Mouse (Mus musculus): Measurements from ENCODE around the gene Abcb5. TPM values are rescaled to one million over a fixed set of nuclear protein-coding genes. Genes with fewer than 3 reads are reported as not detected.
A peak's percentile ranks its signal among the peaks of the same experiment; 100 is the strongest.

The Abcb5 gene
- total RNA-seq, 1 experiment: 2.5 TPM

- TF ChIP-seq ZC3H11A (IDR thresholded peaks at IDR 0.05; ENCODE audit: borderline replicate concordance, low read depth, low read length) (peak; percentile 93), ZNF384 (IDR thresholded peaks at IDR 0.05; ENCODE audit: low read depth, low read length) (no peak), HCFC1 (IDR thresholded peaks at IDR 0.05; ENCODE audit: borderline replicate concordance, insufficient read depth, low read length) (no peak)
- H3K9ac ChIP-seq (ENCODE audit: insufficient read depth, low read depth, low read length, poor library complexity, severe bottlenecking): peak overlapping the region; percentile 78
- in situ Hi-C loops (cut with MboI; ENCODE audit: low sequenced_read_pairs in 2 of 2, unreplicated experiment in 2 of 2): loop anchor here in 1 of 2 experiments (5.0 to 10.0 kb wide), 2 partner anchors 403 to 860 kb away; no protein-coding TSS in a partner anchor
- DNase-seq (ENCODE audit: low read depth, low spot score): peak; percentile 68
- H3K9me3 ChIP-seq (ENCODE audit: control insufficient read depth, insufficient read depth, low read depth, low read length): no peaks in the 10 kb centered on the region
- H3K4me1 ChIP-seq (ENCODE audit: control insufficient read depth in 2 of 2, insufficient read depth in 2 of 2, low read length in 2 of 2, poor library complexity in 1 of 2): no peaks in the 10 kb centered on the region
- no peaks in the 10 kb centered on the region for H3K36me3 ChIP-seq (ENCODE audit: control insufficient read depth, insufficient read depth, low read length, poor library complexity, severe bottlenecking)
- peak overlapping the region; percentile 80 to 86 for H3K4me3 ChIP-seq (ENCODE audit: insufficient read depth in 1 of 2, low read depth in 1 of 2, low read length in 2 of 2, poor library complexity in 1 of 2, severe bottlenecking in 1 of 2)
- no peak overlapping the region for H3K27ac ChIP-seq (ENCODE audit: insufficient read depth, low read depth, low read length, poor library complexity, severe bottlenecking)
These were observed 111.3 kb downstream of the Abcb5 start for GRCm38 (mm10) chr12:118854831-118855453.

DNA sequence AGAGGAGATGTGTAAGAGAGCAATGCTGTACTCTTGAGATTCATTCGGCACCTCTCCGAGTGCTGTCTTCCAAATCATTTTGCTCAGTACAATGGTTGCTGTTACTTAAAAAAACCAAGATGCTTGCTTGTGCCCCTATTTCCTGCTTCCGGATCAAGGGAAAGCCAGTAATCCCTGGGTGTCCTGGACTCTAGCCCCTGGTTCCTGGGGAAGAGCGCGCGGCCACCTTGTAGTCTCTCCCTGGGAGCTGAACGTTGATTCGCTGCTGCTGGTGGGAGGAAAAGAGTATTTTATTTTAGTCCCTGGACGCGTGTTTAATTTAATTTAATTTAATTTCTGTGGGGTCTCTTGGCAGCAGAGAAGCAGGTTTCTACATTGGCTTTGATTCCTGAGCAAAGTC, 111.8 kb downstream of the Abcb5 start:
- no peak for DNase-seq (ENCODE audit: low read depth, low spot score)
- Histone ChIP-seq H3K36me3 (ENCODE audit: control insufficient read depth, insufficient read depth, low read length, poor library complexity, severe bottlenecking) (no peaks in the 10 kb centered on the region), H3K27ac (ENCODE audit: insufficient read depth, low read depth, low read length, poor library complexity, severe bottlenecking) (no peak overlapping the region), H3K4me1 (ENCODE audit: control insufficient read depth in 2 of 2, insufficient read depth in 2 of 2, low read length in 2 of 2, poor library complexity in 1 of 2) (no peaks in the 10 kb centered on the region), H3K9ac (ENCODE audit: insufficient read depth, low read depth, low read length, poor library complexity, severe bottlenecking) (no peak overlapping the region), H3K9me3 (ENCODE audit: control insufficient read depth, insufficient read depth, low read depth, low read length) (no peaks in the 10 kb centered on the region), H3K4me3 (ENCODE audit: insufficient read depth in 1 of 2, low read depth in 1 of 2, low read length in 2 of 2, poor library complexity in 1 of 2, severe bottlenecking in 1 of 2) (peak overlapping the region in 1 of 2 experiments; percentile 80; a peak in 3 of 4 replicates)
- no peak for TF ChIP-seq ZC3H11A (IDR thresholded peaks at IDR 0.05; ENCODE audit: borderline replicate concordance, low read depth, low read length)
- TF ChIP-seq HCFC1 (IDR thresholded peaks at IDR 0.05; ENCODE audit: borderline replicate concordance, insufficient read depth, low read length): no peak
- TF ChIP-seq ZNF384 (IDR thresholded peaks at IDR 0.05; ENCODE audit: low read depth, low read length): no peak
- TF ChIP-seq CHD2 (IDR thresholded peaks at IDR 0.05; ENCODE audit: low read depth, low read length): no peak
- TF ChIP-seq MAFK (IDR thresholded peaks at IDR 0.05; ENCODE audit: insufficient read depth, low read depth, low read length): no peak
- in situ Hi-C loops (cut with MboI; ENCODE audit: low sequenced_read_pairs in 2 of 2, unreplicated experiment in 2 of 2): loop anchor here in 1 of 2 experiments (10.0 kb wide), 1 partner anchor 860 kb away; no protein-coding TSS in a partner anchor

DNA sequence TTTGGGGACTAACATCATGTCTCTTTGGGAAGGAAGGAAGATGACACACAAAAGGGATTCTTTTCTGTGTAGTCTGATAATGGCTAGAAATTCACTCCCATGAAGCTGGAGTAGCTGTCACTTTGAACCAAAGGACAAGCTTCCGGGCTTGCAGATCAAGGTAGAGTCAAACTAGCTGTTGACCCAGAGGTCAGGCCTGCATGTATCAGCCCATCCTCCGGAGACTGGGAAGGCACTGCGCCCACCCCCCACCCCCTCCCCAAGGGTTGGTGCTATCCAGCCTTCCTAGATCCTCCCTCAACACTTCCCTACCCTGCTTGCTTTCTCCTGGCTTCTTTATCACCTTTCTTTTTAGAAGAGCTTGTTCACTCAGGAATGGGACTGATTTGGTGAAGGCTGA, 112.9 kb downstream of the Abcb5 start:
- Histone ChIP-seq H3K9me3 (ENCODE audit: control insufficient read depth, insufficient read depth, low read depth, low read length) (no peaks in the 10 kb centered on the region), H3K9ac (ENCODE audit: insufficient read depth, low read depth, low read length, poor library complexity, severe bottlenecking) (no peak overlapping the region), H3K4me1 (ENCODE audit: control insufficient read depth in 2 of 2, insufficient read depth in 2 of 2, low read length in 2 of 2, poor library complexity in 1 of 2) (no peaks in the 10 kb centered on the region), H3K27ac (ENCODE audit: insufficient read depth, low read depth, low read length, poor library complexity, severe bottlenecking) (no peak overlapping the region), H3K4me3 (ENCODE audit: insufficient read depth in 1 of 2, low read depth in 1 of 2, low read length in 2 of 2, poor library complexity in 1 of 2, severe bottlenecking in 1 of 2) (no peak overlapping the region), H3K36me3 (ENCODE audit: control insufficient read depth, insufficient read depth, low read length, poor library complexity, severe bottlenecking) (no peaks in the 10 kb centered on the region)
- TF ChIP-seq MAFK (IDR thresholded peaks at IDR 0.05; ENCODE audit: insufficient read depth, low read depth, low read length): no peak
- TF ChIP-seq CHD2 (IDR thresholded peaks at IDR 0.05; ENCODE audit: low read depth, low read length): no peak
- no peak for TF ChIP-seq ZC3H11A (IDR thresholded peaks at IDR 0.05; ENCODE audit: borderline replicate concordance, low read depth, low read length)
- in situ Hi-C loops (cut with MboI; ENCODE audit: low sequenced_read_pairs in 2 of 2, unreplicated experiment in 2 of 2): loop anchor here in 1 of 2 experiments (10.0 kb wide), 1 partner anchor 859 kb away; no protein-coding TSS in a partner anchor
- no peak for DNase-seq (ENCODE audit: low read depth, low spot score)

- in situ Hi-C loops (cut with MboI; ENCODE audit: low sequenced_read_pairs in 2 of 2, unreplicated experiment in 2 of 2): loop anchor here in 1 of 2 experiments (10.0 kb wide), 1 partner anchor 856 kb away; no protein-coding TSS in a partner anchor
- Histone ChIP-seq H3K36me3 (ENCODE audit: control insufficient read depth, insufficient read depth, low read length, poor library complexity, severe bottlenecking) (no peaks in the 10 kb centered on the region), H3K4me3 (ENCODE audit: insufficient read depth in 1 of 2, low read depth in 1 of 2, low read length in 2 of 2, poor library complexity in 1 of 2, severe bottlenecking in 1 of 2) (no peak overlapping the region), H3K27ac (ENCODE audit: insufficient read depth, low read depth, low read length, poor library complexity, severe bottlenecking) (no peak overlapping the region), H3K9ac (ENCODE audit: insufficient read depth, low read depth, low read length, poor library complexity, severe bottlenecking) (no peak overlapping the region), H3K4me1 (ENCODE audit: control insufficient read depth in 2 of 2, insufficient read depth in 2 of 2, low read length in 2 of 2, poor library complexity in 1 of 2) (no peaks in the 10 kb centered on the region), H3K9me3 (ENCODE audit: control insufficient read depth, insufficient read depth, low read depth, low read length) (no peaks in the 10 kb centered on the region)
- no peak for TF ChIP-seq HCFC1 (IDR thresholded peaks at IDR 0.05; ENCODE audit: borderline replicate concordance, insufficient read depth, low read length)
- no peak for TF ChIP-seq MAFK (IDR thresholded peaks at IDR 0.05; ENCODE audit: insufficient read depth, low read depth, low read length)
- TF ChIP-seq CHD2 (IDR thresholded peaks at IDR 0.05; ENCODE audit: low read depth, low read length): no peak
- no peak for TF ChIP-seq ZC3H11A (IDR thresholded peaks at IDR 0.05; ENCODE audit: borderline replicate concordance, low read depth, low read length)
- no peak for DNase-seq (ENCODE audit: low read depth, low spot score)
These were observed 115.3 kb downstream of the Abcb5 start for GRCm38 (mm10) chr12:118850851-118851410.

All from ES-E14 (cell line).